Mouse (Mus musculus) small intestine, adult 2 months (tissue): ENCODE results near the gene Lonrf2. TPM values are rescaled to one million over a fixed set of nuclear protein-coding genes. Genes with fewer than 3 reads are reported as not detected.
A peak's percentile ranks its signal among the peaks of the same experiment; 100 is the strongest.

ENCODE experiments used
- H3K27ac ChIP-seq: fragments of 200-500 bp; 2 replicates; pipeline ENCODE4 v1.5.1; 2012; ENCODE audit warnings: low read depth, low read length, control low read depth, inconsistent platforms; ENCODE audit not compliant: insufficient read depth
- H3K27me3 ChIP-seq: fragments of 200-500 bp; 2 replicates; pipeline ENCODE4 v1.6.1; 2012; ENCODE audit warnings: mild to moderate bottlenecking, moderate library complexity, low read length, inconsistent platforms; ENCODE audit not compliant: control insufficient read depth, insufficient read depth
- H3K36me3 ChIP-seq: fragments of 200-500 bp; 2 replicates; pipeline ENCODE4 v1.6.1; 2012; ENCODE audit warnings: mild to moderate bottlenecking, low read length, control low read depth, inconsistent platforms; ENCODE audit not compliant: control insufficient read depth, insufficient read depth
- H3K4me1 ChIP-seq: fragments of 200-500 bp; 2 replicates; pipeline ENCODE4 v1.6.1; 2012; ENCODE audit warnings: low read length, inconsistent platforms, mixed read lengths; ENCODE audit not compliant: control insufficient read depth, insufficient read depth, insufficient read length
- H3K4me3 ChIP-seq: fragments of 200-500 bp; 2 replicates; pipeline ENCODE4 v1.5.1; 2012; ENCODE audit warnings: low read depth, mild to moderate bottlenecking, control low read depth, inconsistent platforms, low read length, moderate library complexity
- CTCF ChIP-seq: fragments of 200-500 bp; IDR thresholded peaks from 2 replicates; pipeline ENCODE4 v1.5.1; 2012; ENCODE audit warnings: low read depth, mild to moderate bottlenecking, control low read depth, inconsistent platforms, low read length, moderate library complexity, mixed read lengths; ENCODE audit not compliant: insufficient replicate concordance, insufficient read length; ENCODE audit errors: extremely low read depth
- POLR2A ChIP-seq: fragments of 200-500 bp; IDR thresholded peaks from 2 replicates; pipeline ENCODE4 v1.6.1; 2012; ENCODE audit warnings: low read depth, mild to moderate bottlenecking, control low read depth, inconsistent platforms, low read length, moderate library complexity
- WGBS: fragments of 180-500 bp; shearing (Covaris S2); methylation state at CpG from one replicate; pipeline ENCODE4 v1.1.7; 2018; 5-methylcytosine and 5-hydroxymethylcytosine counted together
- polyA plus RNA-seq: library from polyadenylated mRNA; depleted of rRNA; stranded (reverse); fragments of >200 nt; gene quantifications from 2 replicates; pipeline ENCODE4 v1.2.3, GENCODE M21; 2012

Lonrf2 gene
- polyA plus RNA-seq, 1 experiment: 0.20 TPM

GRCm38 (mm10) chr1:38835568-38836476, 689 bp downstream of the Lonrf2 start:
- 4% methylated on average over 102 of the region's 103 CpGs for WGBS
- H3K4me1 ChIP-seq: no peaks in the 10 kb centered on the region
- H3K4me3 ChIP-seq: peak overlapping the region; percentile 43
- peaks cover 5% of the 10 kb centered on the region for H3K27me3 ChIP-seq
- no peak for TF ChIP-seq POLR2A
- TF ChIP-seq CTCF: no peak
- H3K27ac ChIP-seq: no peak overlapping the region
- H3K36me3 ChIP-seq: no peaks in the 10 kb centered on the region

GRCm38 (mm10) chr1:38834899-38835298, 1.6 kb downstream of the Lonrf2 start:
- no peak for TF ChIP-seq CTCF
- no peak for TF ChIP-seq POLR2A
- WGBS: 50% methylated on average over 3 of the region's 3 CpGs
- H3K36me3 ChIP-seq: no peaks in the 10 kb centered on the region

DNA sequence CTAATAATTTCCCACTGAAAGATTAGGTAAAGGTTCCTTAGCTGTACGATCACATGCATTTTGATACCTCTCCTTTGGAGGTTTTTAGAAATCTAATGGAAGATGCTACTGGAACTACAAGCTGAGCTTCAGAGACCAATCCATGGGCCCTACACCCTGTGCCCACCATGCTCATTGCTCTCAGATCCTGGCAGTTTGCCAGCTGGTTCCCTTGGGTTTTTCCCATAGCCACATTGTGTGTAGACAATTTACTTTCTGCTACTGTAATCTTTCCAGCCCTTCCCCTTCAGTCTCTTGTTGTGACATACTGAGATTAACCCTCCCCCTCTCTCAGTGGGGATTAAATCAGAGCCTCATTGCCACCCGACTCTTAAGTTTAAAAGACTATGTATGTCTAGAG, 11.6 kb downstream of the Lonrf2 start:
- Histone ChIP-seq H3K4me3 (no peak overlapping the region), H3K36me3 (no peaks in the 10 kb centered on the region), H3K27me3 (no peaks in the 10 kb centered on the region), H3K4me1 (no peaks in the 10 kb centered on the region), H3K27ac (no peak overlapping the region)
- no peak for TF ChIP-seq CTCF
- TF ChIP-seq POLR2A: no peak
- WGBS: 77% methylated on average over 2 of the region's 2 CpGs

More at GRCm38 (mm10) chr1:38834899-38835298, 1.6 kb downstream of the Lonrf2 start:
- no peak overlapping the region for H3K4me3 ChIP-seq
- peaks cover 5% of the 10 kb centered on the region for H3K27me3 ChIP-seq
- H3K4me1 ChIP-seq: no peaks in the 10 kb centered on the region
- no peak overlapping the region for H3K27ac ChIP-seq

DNA sequence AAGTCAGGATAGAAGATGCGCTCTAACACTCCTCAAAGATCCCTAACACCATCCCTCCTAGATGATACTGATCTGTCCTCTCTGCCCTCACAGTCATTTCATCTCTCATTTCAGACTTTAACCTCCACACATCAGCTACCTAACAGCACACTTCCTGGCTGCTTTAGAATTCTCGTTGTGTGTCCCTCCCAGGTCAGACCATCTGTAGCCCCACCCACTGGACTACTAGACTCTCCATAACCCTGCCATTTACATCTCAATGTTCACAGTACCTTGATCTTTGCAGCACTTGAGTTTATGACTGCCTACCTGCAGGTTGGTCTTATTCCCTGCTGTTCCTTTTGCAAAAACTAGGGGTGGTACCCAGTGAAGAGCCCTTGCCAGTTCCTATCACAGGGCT, 12.7 kb downstream of the Lonrf2 start:
- TF ChIP-seq POLR2A (no peak), CTCF (no peak)
- no peaks in the 10 kb centered on the region for H3K4me1 ChIP-seq
- 40% methylated on average over 2 of the region's 2 CpGs for WGBS
- no peak overlapping the region for H3K27ac ChIP-seq
- H3K36me3 ChIP-seq: no peaks in the 10 kb centered on the region
- no peaks in the 10 kb centered on the region for H3K27me3 ChIP-seq
- no peak overlapping the region for H3K4me3 ChIP-seq

- TF ChIP-seq CTCF (no peak), POLR2A (no peak)
- no peak overlapping the region for H3K27ac ChIP-seq
- no peak overlapping the region for H3K4me3 ChIP-seq
- no peaks in the 10 kb centered on the region for H3K36me3 ChIP-seq
- no peaks in the 10 kb centered on the region for H3K27me3 ChIP-seq
- H3K4me1 ChIP-seq: no peaks in the 10 kb centered on the region
Observed at GRCm38 (mm10) chr1:38819691-38820090, 16.8 kb downstream of the Lonrf2 start.

GRCm38 (mm10) chr1:38817671-38818070, 18.8 kb downstream of the Lonrf2 start:
- H3K4me3 ChIP-seq: no peak overlapping the region
- 77% methylated on average over 3 of the region's 3 CpGs for WGBS
- H3K36me3 ChIP-seq: no peaks in the 10 kb centered on the region
- no peak overlapping the region for H3K27ac ChIP-seq
- H3K27me3 ChIP-seq: no peaks in the 10 kb centered on the region
- no peak for TF ChIP-seq CTCF
- no peak for TF ChIP-seq POLR2A
- no peaks in the 10 kb centered on the region for H3K4me1 ChIP-seq

- H3K36me3 ChIP-seq: no peaks in the 10 kb centered on the region
- H3K4me3 ChIP-seq: no peak overlapping the region
- no peaks in the 10 kb centered on the region for H3K27me3 ChIP-seq
- 72% methylated on average over 9 of the region's 9 CpGs for WGBS
- no peak overlapping the region for H3K27ac ChIP-seq
- no peak for TF ChIP-seq POLR2A
- TF ChIP-seq CTCF: no peak
- no peaks in the 10 kb centered on the region for H3K4me1 ChIP-seq
Observed at GRCm38 (mm10) chr1:38817268-38817667, 19.2 kb downstream of the Lonrf2 start.
